Mouse (Mus musculus) forelimb bud, embryonic 11.5 days (tissue): ENCODE data around the gene H2afy.

Experiments
- DNase-seq: peaks from one replicate; pipeline ENCODE4 v3.0.0-alpha.2; 2012; ENCODE audit warnings: low read depth, low spot score

Gene H2afy

DNA sequence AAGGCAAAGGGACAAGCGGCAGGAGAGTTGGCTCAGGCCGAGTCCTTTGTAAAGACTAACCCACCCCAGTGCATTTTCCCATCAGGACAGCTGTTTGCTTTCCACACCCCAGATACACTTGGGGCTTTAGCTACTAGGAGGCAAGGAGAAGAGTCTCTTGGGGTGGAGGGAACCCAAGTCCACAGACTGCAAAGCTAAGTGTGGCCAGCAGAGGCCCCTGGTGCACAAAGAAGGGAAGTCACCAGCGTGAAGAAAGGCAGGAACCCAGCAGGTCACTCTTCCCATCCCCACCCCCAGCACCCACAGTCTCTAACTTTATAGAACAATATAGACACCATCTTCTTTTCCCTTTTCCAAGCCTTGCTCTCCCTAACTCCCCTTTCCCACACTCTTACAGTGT lies 9.4 kb upstream of the H2afy start:
- no peak for DNase-seq

DNA sequence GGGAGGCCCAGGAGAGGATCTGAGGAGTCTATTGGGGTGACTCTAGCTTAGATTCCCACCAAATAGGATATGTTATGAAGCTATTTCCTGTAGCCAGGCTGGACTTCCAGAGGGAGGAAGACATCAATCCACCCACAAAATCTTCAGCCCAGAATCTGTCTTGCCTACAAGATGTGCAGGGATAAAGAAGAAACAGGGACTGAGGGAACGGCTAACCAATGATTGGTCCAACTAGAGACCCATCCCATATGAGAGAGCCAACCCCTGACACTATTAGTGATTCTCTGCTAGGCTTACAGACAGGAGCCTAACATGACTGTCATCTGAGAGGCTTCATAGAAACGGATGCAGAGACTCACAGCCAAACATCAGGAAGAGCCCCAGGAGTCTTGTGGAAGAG lies 7.9 kb upstream of the H2afy start:
- DNase-seq, result no peak

DNA sequence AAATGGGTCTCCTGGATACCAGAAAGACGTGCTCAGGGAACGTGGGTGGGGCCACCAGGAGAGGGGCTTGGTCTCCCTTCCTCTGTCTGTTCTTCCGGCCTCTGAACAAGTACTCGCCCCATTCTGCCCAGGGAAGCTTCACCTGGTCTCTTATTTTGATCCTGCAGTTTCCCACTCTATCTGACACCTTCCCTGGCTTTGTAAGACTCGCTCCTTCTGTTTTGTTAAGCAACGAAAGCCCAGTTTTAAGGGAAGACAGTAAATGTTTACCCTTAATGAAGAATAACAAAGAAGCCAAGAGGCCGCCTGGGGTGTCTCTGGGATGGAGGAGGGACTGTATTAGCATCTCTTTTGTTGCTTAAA lies 7.0 kb upstream of the H2afy start:
- DNase-seq, result no peak

DNA sequence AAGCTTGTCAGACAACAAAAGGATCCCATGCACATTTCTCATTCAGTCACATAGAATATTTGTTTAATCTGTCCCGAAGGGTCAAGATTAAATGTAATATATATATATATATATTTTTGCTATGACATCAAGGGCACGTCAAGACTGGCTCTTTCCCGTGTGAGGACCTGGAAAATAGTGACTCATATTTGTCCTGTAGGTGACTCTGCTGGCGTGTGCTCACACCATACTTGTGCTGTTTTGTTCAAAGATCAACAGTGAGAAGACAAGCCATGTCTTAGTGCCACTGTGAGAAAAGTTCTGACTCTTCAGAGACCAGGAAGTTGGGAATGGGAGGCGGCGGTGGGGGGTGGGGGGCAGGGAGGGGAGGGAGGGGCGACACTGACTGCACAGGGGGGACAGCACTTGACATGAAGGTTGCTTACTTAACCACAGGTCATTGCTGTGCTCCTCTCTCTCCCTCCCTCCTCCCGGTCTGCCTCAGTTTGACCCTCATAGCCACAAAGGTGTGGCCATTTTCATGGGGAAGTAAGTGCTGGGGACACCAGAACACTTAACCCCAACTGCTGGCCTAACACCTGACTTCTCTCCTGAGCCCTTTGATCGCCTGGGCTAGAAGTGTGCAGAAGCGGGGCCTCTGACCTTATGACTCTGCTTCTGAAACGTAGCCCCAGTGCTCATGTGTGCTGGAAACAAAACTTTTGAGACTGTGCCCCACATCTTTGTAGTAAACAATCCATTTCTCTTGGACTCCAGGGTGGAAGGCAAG lies 6.4 kb upstream of the H2afy start:
- DNase-seq, result no peak

DNA sequence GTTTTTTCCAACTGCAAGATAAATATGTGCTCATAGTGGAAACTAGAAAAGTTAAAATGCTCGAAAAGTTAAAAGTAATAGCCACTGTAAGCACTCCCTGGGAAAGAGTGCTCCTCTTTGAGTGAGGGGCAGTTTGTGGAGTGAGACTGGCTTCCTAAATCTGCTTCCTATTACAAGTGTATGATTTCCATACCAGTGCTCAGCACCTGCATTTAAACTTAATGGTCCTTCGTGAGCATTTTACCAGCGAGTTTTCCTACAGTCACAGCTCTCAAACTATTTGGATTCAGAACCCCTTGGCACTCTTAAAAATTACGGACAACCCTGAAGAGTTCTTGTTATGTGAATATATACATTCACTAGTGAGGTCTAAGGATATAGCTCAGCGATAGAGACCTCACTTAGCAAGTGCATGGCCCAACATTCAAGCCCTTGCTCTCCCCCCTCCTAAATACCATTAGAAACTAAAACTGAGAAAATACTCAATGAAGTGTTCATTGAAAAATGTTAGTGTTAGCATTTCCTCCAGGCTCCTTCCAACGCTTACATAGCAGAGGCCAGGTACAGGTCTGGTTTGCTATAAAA lies 3.1 kb upstream of the H2afy start:
- DNase-seq, result peak; percentile 40

DNA sequence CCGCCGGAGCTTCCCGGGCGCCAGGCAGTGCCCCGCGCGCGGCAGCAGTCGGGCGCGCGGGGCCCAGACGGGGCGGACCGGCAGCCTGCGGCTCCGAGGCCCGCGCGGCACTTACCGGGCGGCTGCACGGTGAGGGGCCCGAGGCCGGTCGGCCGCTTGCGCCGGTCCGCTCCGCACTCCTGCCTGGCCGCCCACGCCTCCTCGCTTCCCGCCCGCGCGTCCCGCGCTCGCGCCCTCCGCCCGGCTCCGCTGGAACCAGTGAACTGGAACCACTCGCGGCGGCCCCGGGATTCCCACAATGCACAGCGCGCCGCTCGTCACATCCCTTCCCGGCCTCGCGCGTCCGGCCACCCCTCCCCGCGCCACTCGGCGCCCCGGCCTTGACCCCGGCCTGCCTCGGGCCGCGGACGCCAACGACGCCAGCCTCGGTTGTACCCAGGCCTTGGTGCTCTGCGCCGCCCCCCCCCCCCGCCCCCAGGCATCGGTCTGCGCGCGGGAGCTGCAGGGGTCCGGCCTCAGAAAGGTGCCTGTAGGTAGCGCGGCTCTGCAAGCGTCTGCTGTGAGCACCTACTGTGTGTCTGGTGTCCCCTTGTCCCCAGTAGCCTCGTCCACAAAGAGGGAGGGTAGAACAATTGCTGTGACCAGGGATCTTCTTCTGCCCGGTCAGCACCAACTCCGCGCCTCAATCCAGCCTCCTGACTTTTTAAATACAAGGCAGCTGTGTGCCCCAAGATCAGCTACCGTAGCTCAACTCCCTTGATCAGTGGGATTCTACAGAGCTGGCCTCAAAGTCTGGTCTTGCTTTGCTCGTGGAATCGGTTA lies 719 bp downstream of the H2afy start:
- peak; percentile 72 for DNase-seq

DNA sequence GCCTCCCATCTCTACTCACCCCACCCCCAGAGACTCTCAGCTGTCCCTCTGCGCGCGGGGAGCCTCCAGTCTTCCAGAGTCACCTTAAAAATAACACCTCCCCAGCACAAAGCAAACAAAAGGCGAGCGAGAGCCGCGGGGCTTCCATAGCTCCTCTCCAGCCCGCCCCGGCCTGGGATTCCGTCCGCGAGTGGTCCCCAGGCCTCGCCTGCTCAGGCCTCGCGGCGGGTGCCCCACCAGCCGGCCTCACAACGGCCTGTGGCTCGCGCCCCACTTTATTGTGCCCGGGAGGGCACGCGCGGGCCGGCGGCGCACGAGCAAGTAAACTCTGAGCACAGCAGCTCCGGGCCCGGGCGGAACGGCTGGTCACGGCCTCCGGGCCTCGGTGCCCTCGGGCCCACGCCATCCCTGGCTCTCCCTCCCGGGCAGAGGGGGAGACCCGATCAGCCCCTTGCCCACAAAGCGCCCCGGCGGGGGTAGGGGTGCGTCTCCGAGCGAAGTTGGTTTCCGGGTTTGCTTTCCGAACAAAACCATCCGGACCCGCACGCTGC lies 1.5 kb downstream of the H2afy start:
- no peak for DNase-seq

DNA sequence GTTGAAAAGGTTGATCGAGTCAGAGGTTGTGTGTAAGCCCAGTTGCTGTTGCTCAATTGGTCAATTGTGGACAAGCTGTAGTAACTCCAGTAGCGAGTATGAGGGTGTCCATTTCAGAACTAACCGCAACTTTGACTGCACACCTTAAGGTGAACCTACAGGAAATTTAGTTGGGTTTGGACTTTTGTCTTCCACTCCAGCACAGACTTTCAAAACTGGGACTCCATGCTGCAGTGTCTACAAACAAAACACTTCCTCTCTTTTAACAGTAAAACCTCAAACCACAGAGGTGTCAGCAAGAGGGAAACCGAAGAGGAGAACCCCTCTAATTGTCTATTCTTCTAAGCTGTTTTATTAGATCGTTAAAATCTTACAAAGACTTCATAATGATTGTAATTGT lies 2.1 kb downstream of the H2afy start:
- no peak for DNase-seq

DNA sequence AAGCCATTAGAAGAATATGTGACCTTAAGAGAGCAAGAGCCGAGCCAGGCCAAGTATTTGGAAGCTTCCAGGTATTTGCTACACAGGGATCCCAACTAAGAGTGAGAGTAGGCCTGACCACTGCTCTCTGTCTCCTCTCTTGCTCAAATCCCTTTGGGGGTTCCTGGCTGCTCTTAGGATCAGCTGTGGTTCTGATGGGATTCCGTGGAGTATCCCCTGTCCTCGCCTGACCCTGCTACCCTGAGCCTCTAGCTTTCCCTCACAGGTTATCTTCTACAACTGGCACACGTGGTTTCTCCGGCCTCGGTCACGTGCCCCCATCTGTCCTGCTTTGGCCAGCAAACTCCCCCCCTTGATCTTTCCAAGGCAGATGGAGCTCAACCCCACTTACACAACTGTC lies 3.2 kb downstream of the H2afy start:
- DNase-seq, result no peak

DNA sequence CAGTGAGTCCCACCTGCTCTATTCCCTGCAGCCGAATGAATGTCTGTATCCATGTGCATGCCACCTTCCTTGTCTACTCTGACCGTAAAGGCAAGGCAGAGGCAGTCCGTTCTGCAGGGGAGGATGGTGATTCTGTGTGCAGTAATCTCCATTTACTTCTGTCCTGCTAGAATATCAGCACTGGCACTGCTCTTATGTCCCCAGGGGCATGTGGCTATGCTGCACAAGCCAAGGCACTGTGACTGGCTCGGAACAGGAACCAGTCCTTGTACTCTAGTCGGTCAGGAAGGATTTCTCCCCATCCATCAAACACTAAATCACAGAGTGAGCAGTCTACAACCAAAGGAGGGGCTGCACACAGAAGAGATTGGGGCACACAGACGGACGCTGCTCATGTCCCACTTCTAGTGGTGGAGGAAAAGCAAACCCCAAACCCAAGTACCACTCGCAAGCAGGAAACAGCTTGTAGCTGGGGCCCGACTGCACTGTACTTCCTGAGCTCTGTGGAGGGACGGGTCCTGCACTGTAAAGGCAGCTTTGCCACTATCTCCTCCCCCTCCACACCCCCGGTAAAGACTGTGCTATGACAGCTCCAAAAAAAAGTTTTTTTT lies 3.7 kb downstream of the H2afy start:
- no peak for DNase-seq

DNA sequence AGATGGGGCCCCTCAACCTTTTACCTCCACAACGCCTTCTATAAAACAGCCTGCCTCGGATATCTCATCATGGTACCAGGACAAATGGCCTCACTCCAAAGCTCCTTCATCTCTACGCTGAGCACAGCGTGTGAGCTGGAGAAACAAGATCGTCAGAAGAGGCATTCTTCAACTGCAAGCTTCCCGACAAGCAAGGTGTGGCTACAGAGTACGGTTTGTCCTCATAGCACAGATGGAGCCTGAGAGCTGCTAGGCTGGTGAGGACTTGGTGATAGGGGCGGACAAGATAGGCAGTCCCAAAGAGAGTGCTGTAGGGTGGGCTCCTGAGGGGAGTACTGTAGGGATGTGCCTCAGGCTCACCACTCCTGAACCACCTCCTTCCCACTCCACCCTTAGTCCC lies 5.6 kb downstream of the H2afy start:
- DNase-seq, result no peak

DNA sequence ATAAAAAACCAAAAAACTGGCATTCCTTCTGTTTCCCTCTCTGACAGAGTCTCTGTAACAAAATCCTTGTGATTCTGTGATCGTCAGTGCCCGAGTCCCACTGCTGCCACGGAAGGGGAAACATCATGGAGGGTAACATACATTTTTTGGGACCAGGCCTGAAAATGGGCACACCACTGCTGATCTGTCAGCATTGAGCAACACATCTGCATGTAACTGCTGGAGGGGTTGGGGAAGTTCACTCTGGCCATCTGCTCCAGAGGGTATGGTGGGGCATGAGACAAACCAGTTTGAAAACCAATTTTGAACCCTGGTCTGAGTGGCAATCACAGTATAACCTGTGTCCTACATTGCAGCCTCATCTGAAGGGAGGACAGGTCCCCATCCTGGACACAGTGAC lies 6.6 kb downstream of the H2afy start:
- DNase-seq, result no peak

DNA sequence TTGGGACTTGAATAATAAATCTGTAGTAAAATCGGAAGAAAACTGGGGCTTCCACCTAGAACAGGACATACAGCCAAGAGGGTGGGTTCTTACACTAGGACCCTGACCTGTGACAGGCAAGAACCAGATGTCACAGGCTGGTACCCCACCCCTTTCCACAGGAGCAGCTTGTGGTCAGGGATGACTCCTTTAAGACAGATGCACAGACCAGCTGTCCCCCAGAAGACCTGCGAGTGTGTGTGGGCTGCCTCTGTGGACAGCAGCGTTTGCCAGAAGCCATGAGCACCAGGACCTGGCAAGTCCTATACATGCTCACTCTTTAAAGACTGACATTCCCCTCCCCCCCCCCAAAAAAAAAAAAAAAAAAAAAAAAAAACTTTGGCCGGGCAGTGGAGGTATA lies 7.1 kb downstream of the H2afy start:
- no peak for DNase-seq

DNA sequence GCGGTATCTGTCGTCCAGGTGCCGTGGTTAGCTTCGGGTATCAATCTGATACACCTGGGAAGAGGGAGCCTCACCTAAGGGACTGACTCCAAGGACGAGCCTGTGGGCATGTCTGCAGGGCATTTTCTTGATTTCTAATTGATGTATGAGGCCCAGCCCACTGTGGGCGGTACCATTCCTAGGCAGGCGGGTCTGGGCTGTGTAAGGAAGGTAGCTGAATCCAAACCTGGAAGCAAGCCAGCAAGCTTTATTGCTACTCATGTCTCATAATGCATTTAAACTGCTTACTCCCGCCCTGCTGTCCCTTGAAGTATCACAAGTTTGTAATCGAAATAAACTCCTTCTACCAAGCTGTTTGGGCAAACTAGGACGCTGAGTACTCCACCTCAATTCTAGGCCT lies 10.5 kb downstream of the H2afy start:
- no peak for DNase-seq

DNA sequence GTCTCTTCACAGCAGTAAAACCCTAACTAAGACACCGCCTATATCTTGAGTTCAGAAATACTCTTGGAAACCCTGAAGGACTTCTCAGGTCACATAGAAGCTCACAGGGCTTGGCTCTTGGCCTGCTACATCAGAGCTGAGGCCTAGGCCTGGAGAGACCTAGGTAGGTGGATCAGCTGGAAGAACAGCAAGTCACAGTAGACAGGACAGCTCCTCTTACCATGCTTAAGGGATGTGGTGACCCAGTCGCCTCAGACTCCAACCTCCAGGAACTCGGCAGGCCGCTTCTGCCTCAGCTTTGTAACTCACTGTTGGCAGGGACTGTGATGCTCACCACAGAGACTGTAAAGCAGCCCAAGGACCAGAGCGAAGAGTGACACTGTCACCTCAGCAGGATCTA lies 13.1 kb downstream of the H2afy start:
- no peak for DNase-seq

DNA sequence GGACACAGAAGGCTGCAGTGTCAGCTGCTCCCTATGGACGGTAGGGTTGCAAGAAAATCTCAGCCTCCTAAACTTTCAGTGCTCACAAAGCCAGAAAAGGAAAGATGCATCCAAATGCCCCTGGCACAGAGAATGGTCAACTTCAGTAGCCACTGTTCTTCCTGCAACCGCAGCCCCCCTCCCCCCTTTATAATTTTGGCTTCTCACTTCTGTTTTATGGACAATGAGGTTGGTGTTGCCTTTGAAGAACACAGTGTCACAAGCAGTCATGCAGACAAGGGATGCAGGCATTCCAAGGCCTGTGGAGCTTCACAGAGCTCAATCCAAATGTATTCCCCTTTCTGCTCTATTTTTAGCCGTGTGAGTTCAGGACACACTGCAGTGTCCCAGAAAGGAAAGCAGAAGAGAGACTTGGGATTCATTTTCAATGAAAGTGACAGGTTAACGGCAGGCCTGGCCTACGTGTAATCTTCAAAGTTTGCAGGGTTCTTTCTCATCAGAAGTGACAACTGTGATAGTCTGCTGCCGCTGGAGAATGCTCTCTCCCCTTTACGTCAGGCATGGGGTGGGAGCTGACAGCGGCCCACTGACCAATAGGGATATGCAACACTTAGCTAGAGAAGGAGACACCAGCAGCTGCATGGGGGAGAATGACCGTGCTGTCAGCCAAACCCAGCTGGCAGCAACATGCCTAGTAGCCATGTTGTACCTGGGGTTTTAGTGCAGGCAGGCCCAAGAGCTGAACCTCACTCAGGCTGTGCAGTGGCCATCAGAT lies 18.0 kb downstream of the H2afy start:
- no peak for DNase-seq

DNA sequence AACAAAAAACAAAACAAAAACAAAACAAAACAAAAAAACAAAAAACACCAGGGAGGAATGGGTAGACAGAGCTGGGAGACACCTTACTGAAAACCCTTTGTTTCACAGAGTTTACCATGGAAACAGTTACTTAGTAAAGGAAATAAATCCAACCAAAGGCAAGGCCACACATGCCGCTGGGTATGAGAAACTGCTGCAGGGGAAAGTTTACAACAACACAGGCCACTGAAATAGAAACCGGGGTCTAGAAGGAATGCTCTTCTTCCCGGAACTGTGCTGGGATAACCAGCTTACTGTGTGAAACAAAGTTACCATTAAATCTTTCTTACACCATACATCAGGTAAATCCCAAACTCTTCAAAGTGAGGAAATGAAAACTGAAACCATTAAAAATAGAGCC lies 20.3 kb downstream of the H2afy start:
- DNase-seq, result no peak

DNA sequence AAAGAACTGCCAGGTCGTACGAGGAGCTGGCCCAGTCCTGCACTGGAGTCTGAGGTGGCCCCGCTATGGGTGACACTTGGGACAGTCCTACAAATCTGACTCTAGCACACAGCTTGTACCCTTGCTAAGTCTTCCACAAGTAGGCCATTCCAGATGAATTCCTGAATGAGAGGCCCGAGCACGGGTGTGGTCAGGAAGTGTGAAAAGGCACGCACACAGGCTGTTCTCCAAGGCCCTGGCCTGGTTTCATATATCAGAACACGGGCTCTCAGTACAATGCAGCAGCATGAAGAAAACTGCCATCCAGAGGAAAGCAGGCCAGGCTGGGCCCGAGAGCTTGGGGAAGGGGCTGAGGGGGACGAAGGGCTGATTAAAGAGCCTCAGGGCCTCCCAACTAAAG lies 20.8 kb downstream of the H2afy start:
- DNase-seq, result no peak

DNA sequence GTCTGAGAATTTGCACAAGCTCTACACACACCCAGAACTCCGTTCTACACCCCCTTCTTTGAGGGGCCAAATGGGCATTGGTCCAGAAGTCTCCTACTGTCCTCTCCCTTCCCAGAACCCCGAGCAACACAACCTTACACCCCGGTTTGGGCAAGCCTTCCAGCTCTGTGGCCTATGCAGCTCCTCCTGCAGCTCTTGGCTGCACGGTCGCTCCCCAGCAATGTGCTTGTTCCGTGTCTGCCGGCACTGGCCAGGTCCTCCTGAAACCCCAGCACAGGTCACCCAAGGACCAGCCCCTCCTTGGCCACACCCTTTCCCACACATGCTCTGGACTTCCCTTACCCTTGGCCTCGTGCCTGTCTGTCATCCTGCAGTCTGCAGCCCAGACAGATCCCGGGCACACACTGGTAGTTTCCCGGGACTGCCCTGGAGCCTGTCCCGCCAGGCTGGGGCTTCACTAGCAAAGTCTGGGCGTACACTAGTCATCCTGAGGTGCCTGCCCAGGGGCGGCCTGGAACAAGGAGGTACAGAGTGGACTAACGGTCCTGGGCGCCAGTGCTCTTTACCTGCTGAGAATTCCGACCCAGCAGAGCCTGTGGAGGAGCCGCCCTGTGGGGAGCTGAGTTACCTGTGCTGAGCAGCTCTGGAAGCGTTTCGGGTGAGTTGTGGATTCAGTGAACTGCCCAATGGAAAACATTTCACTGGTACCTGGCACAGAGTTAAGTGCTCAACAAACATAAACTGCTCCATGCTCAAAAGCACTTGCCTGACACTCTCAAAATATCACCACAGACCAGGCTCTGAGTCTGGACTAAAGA lies 22.5 kb downstream of the H2afy start:
- DNase-seq, result no peak

DNA sequence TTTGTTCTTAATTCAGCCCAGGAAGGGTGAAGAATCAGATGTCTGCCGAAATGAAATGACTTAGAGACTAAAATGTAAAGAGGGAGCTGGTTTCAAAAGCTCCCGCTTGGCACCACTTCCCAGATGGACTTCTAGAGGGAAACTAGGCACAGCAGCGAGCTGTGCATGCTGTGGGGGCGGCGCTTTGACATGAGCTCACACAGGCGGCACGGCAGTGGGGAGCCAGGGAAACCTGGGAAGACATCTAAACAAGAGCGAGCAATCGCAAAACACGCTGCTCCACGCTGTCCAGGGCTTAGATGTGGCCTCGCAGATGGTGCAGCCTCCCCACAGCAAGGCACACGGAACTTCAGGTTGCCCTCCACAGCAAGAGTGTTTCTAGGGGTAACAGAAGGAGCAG lies 23.2 kb downstream of the H2afy start:
- no peak for DNase-seq

DNA sequence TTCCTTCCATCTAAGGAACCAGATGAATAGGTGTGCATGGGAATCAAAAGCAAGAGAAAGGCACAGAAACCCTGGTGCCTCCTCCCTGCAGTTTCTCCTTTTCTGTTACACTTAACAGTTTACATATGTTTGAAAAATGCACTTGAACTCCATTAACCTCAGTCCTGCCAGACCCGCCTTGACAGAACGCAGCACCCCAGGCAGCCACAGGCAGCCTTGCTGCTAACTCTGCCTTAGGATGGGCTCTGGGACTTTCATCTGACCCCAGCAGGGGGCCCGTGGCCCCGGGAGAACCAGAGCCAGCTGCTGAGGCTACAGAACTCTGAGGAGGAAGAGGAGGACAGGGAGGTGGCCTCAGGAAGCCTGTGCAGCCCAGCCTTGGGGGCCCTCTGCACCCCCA lies 23.7 kb downstream of the H2afy start:
- DNase-seq, result peak; percentile 68
